In genomic region chr17:47297965-47298364, GRCm38 (mm10) we compare ENCODE assay signal across 10 mouse cellular contexts.
DNase-seq lines count a peak whose midpoint lies in the region; TF ChIP-seq lines count a peak whose summit lies in the region.
"Had no signal": no experiment of that assay in that cellular context is flagged by ENCODE, and none has a peak within 500 bp of the region (broad histone marks: within the 10 kb centered on the region; RNA-seq: fewer than 3 reads in every experiment).

No protein-coding gene starts in this region.

- DNase-seq in gastrocnemius, adult 2 months: no peak
- no peak for DNase-seq in gastrocnemius, adult 8-10 months (ENCODE audit: low spot score in 2 of 2)
- DNase-seq in left cerebral cortex, postnatal 14 days (ENCODE audit: low spot score in 2 of 2): peak; percentile 74 to 85
- no peak for DNase-seq in left cerebral cortex, adult 11 months (ENCODE audit: low spot score)
- peak; percentile 48 for DNase-seq in 416B (ENCODE audit: low read depth)
- peak; percentile 52 for DNase-seq in adrenal gland, postnatal 10 days
- DNase-seq in embryo, embryonic 10.5 days (ENCODE audit: low spot score): no peak
- no peak for DNase-seq in thymus, postnatal 36 days
- DNase-seq: heart, adult 18-20 months; layer of hippocampus, adult 9-11 months had no signal

- peak; percentile 33 for TF ChIP-seq CTCF in gastrocnemius, adult 2 months (IDR thresholded peaks at IDR 0.05)

- H3K27ac ChIP-seq in gastrocnemius, adult 2 months: no peak overlapping the region

- no peak overlapping the region for H3K4me3 ChIP-seq in gastrocnemius, adult 2 months

- intact Hi-C loops in gastrocnemius, adult 2 months (cut with DNase I): no loop called here
- intact Hi-C loops in left cerebral cortex, postnatal 14 days (cut with DNase I): no loop called here

Comparison
In these comparisons a context has a peak if more than half of its experiments do, and no peak if none do; other contexts are left out.
1. DNase-seq: peak in left cerebral cortex, postnatal 14 days (2 of 2), 416B (single experiment) and adrenal gland, postnatal 10 days (single experiment); none in gastrocnemius, adult 2 months (single experiment), gastrocnemius, adult 8-10 months (0 of 2), left cerebral cortex, adult 11 months (single experiment), embryo, embryonic 10.5 days (single experiment) and thymus, postnatal 36 days (0 of 2).